In genomic region chr7:116286611-116287355, GRCm38 (mm10) we compare ENCODE assay signal across 10 mouse cellular contexts. TPM values are rescaled to one million over a fixed set of nuclear protein-coding genes. Genes with fewer than 3 reads are reported as not detected.
DNase-seq lines count a peak whose midpoint lies in the region; ATAC-seq and TF ChIP-seq lines count a peak whose summit lies in the region.
"Had no signal": no experiment of that assay in that cellular context is flagged by ENCODE, and none has a peak within 500 bp of the region (broad histone marks: within the 10 kb centered on the region; RNA-seq: fewer than 3 reads in every experiment).

No protein-coding gene starts in this region.

- H3K36me3 ChIP-seq in heart, embryonic 14.5 days (ENCODE audit: control insufficient read depth, insufficient read depth, low read length) = no peaks in the 10 kb centered on the region
- no peaks in the 10 kb centered on the region for H3K36me3 ChIP-seq in kidney, embryonic 16.5 days (ENCODE audit: insufficient read depth, low read length)
- no peaks in the 10 kb centered on the region for H3K36me3 ChIP-seq in liver, postnatal 0 days (replicated peaks; ENCODE audit: insufficient read depth, low read length)
- H3K36me3 ChIP-seq in forebrain, embryonic 11.5 days (ENCODE audit: control insufficient read depth, insufficient read depth, low read length) = no peaks in the 10 kb centered on the region
- H3K36me3 ChIP-seq: embryonic facial prominence, embryonic 12.5 days had no signal

- H3K9ac ChIP-seq in heart, embryonic 14.5 days (ENCODE audit: low read length) = no peak overlapping the region
- no peak overlapping the region for H3K9ac ChIP-seq in kidney, embryonic 16.5 days (replicated peaks; ENCODE audit: low read length)
- H3K9ac ChIP-seq in liver, postnatal 0 days (replicated peaks) = no peak overlapping the region
- H3K9ac ChIP-seq in forebrain, embryonic 11.5 days (ENCODE audit: low read length) = no peak overlapping the region
- H3K9ac ChIP-seq: embryonic facial prominence, embryonic 12.5 days had no signal

- H3K27ac ChIP-seq in heart, embryonic 14.5 days (replicated peaks in 1 of 2; ENCODE audit: control insufficient read depth in 1 of 2, insufficient read depth in 1 of 2, low read depth in 2 of 2, low read length in 2 of 2) = peak overlapping the region; percentile 70 to 82
- H3K27ac ChIP-seq in kidney, embryonic 16.5 days (ENCODE audit: low read length) = peak overlapping the region; percentile 37
- H3K27ac ChIP-seq in liver, postnatal 0 days (ENCODE audit: low read depth) = peak overlapping the region; percentile 44
- H3K27ac ChIP-seq in forebrain, embryonic 11.5 days (ENCODE audit: low read depth, low read length) = no peak overlapping the region
- H3K27ac ChIP-seq: embryonic facial prominence, embryonic 12.5 days had no signal

- H3K4me1 ChIP-seq in heart, embryonic 14.5 days (ENCODE audit: control insufficient read depth in 2 of 2, insufficient read depth in 2 of 2, low read length in 2 of 2) = peaks cover 32 to 34% of the 10 kb centered on the region in 2 experiments
- peaks cover 37% of the 10 kb centered on the region for H3K4me1 ChIP-seq in kidney, embryonic 16.5 days (ENCODE audit: insufficient read depth, low read length)
- H3K4me1 ChIP-seq in liver, postnatal 0 days (ENCODE audit: insufficient read depth) = peaks cover 51% of the 10 kb centered on the region
- H3K4me1 ChIP-seq in forebrain, embryonic 11.5 days (replicated peaks; ENCODE audit: control insufficient read depth, insufficient read depth, low read length) = peaks cover 15% of the 10 kb centered on the region
- H3K4me1 ChIP-seq: embryonic facial prominence, embryonic 12.5 days had no signal

- no peaks in the 10 kb centered on the region for H3K9me3 ChIP-seq in heart, embryonic 14.5 days (ENCODE audit: control insufficient read depth, low read length)
- H3K9me3 ChIP-seq in kidney, embryonic 16.5 days (ENCODE audit: low read length) = no peaks in the 10 kb centered on the region
- H3K9me3 ChIP-seq in liver, postnatal 0 days (ENCODE audit: low read length) = no peaks in the 10 kb centered on the region
- H3K9me3 ChIP-seq in forebrain, embryonic 11.5 days (ENCODE audit: control insufficient read depth, low read length) = no peaks in the 10 kb centered on the region
- H3K9me3 ChIP-seq: embryonic facial prominence, embryonic 12.5 days had no signal

- TF ChIP-seq CTCF in liver, postnatal 0 days (IDR thresholded peaks at IDR 0.05; ENCODE audit: low read depth) = no peak

- 39% methylated on average over 11 of the region's 11 CpGs for WGBS in heart, embryonic 14.5 days
- whole genome bisulfite sequencing in kidney, embryonic 16.5 days = 19% methylated on average over 11 of the region's 11 CpGs
- 50% methylated on average over 11 of the region's 11 CpGs for WGBS in liver, postnatal 0 days (ENCODE audit: insufficient replicate concordance)
- WGBS in forebrain, embryonic 11.5 days = 68% methylated on average over 11 of the region's 11 CpGs

- H3K4me2 ChIP-seq in heart, embryonic 14.5 days (ENCODE audit: low read length) = no peak overlapping the region
- no peak overlapping the region for H3K4me2 ChIP-seq in kidney, embryonic 16.5 days (replicated peaks; ENCODE audit: low read depth, low read length)
- no peak overlapping the region for H3K4me2 ChIP-seq in liver, postnatal 0 days (ENCODE audit: low read depth, low read length)
- no peak overlapping the region for H3K4me2 ChIP-seq in forebrain, embryonic 11.5 days (ENCODE audit: low read depth, low read length, severe bottlenecking)
- H3K4me2 ChIP-seq: embryonic facial prominence, embryonic 12.5 days had no signal

- no peak overlapping the region for H3K4me3 ChIP-seq in heart, embryonic 14.5 days (ENCODE audit: control insufficient read depth in 1 of 2, insufficient read depth in 1 of 2, low read depth in 1 of 2, low read length in 2 of 2)
- H3K4me3 ChIP-seq in kidney, embryonic 16.5 days (ENCODE audit: low read length) = no peak overlapping the region
- no peak overlapping the region for H3K4me3 ChIP-seq in liver, postnatal 0 days (ENCODE audit: low read depth, low read length)
- no peak overlapping the region for H3K4me3 ChIP-seq in forebrain, embryonic 11.5 days (ENCODE audit: low read depth, low read length)
- H3K4me3 ChIP-seq: embryonic facial prominence, embryonic 12.5 days had no signal

- intact Hi-C loops in heart, postnatal 36 days (cut with DNase I) = no loop called here

- DNase-seq in heart, postnatal 36 days = no peak
- DNase-seq in NIH3T3 (ENCODE audit: low read depth) = peak; percentile 64
- DNase-seq in liver, postnatal 0 days = no peak
- DNase-seq in layer of hippocampus, adult 8-10 months (ENCODE audit: low spot score in 2 of 2) = no peak
- no peak for DNase-seq in forebrain, embryonic 11.5 days (ENCODE audit: low spot score)
- DNase-seq in adrenal gland, adult 8-10 months = no peak

- no peak for TF ChIP-seq EP300 in liver, postnatal 0 days (IDR thresholded peaks at IDR 0.05; ENCODE audit: low read depth)

- H3K27me3 ChIP-seq in heart, embryonic 14.5 days (ENCODE audit: control insufficient read depth, insufficient read depth, low read length) = no peaks in the 10 kb centered on the region
- H3K27me3 ChIP-seq in kidney, embryonic 16.5 days (ENCODE audit: insufficient read depth, low read length) = no peaks in the 10 kb centered on the region
- no peaks in the 10 kb centered on the region for H3K27me3 ChIP-seq in liver, postnatal 0 days (ENCODE audit: insufficient read depth, low read length)
- no peaks in the 10 kb centered on the region for H3K27me3 ChIP-seq in forebrain, embryonic 11.5 days (ENCODE audit: control insufficient read depth, insufficient read depth, low read length)
- H3K27me3 ChIP-seq: CH12.LX; embryonic facial prominence, embryonic 12.5 days had no signal

- ATAC-seq in heart, embryonic 14.5 days (ENCODE audit: insufficient number of reproducible peaks, insufficient read depth, low FRiP score, low read depth) = no peak
- ATAC-seq in kidney, embryonic 16.5 days (ENCODE audit: low FRiP score, low TSS enrichment) = peak; percentile 57; the same call in 1 of the 2 replicates
- ATAC-seq in liver, postnatal 0 days = no peak
- no peak for ATAC-seq in forebrain, embryonic 11.5 days (replicated peaks; ENCODE audit: low FRiP score)

RNA-seq across cellular contexts. Expression of gene Plekha7, which starts 21.4 kb away (rescaled TPM):
- polyA plus RNA-seq in heart, embryonic 14.5 days (2014; fragmentation: Nextera tagmentation; extraction: Ambion mirVana) = 26.1 and 28.0 TPM in 2 replicates
- 1 to 10 TPM; 3.9 to 5.6 TPM for total RNA-seq in heart, postnatal 36 days (2021)
- 13.1 and 13.8 TPM in 2 replicates for polyA plus RNA-seq in kidney, embryonic 16.5 days (2015; fragmentation: Nextera tagmentation; extraction: Ambion mirVana)
- 1.5 and 1.8 TPM in 2 replicates for polyA plus RNA-seq in liver, postnatal 0 days (2015; fragmentation: Nextera tagmentation; extraction: Ambion mirVana)
- total RNA-seq in layer of hippocampus, adult 8-10 months (2022) = 10 to 100 TPM; 25.0 to 31.5 (median 26.4) TPM
- polyA plus RNA-seq in forebrain, embryonic 11.5 days (2014; fragmentation: Nextera tagmentation; extraction: Ambion mirVana) = 16.1 and 17.9 TPM in 2 replicates
- total RNA-seq in adrenal gland, adult 8-10 months (2022) = 10 to 100 TPM; 13.4 to 34.3 (median 26.8) TPM

RNA-seq across cellular contexts. Expression of gene Rps13, which starts 47.2 kb away (rescaled TPM):
- polyA plus RNA-seq in heart, embryonic 14.5 days (2014; fragmentation: Nextera tagmentation; extraction: Ambion mirVana) = 624 and 675 TPM in 2 replicates
- 100 to 1,000 TPM; 313 to 343 TPM for total RNA-seq in heart, postnatal 36 days (2021)
- polyA plus RNA-seq in kidney, embryonic 16.5 days (2015; fragmentation: Nextera tagmentation; extraction: Ambion mirVana) = 644 and 729 TPM in 2 replicates
- 425 and 427 TPM in 2 replicates for polyA plus RNA-seq in liver, postnatal 0 days (2015; fragmentation: Nextera tagmentation; extraction: Ambion mirVana)
- 100 to 1,000 TPM; 196 to 267 (median 243) TPM for total RNA-seq in layer of hippocampus, adult 8-10 months (2022)
- polyA plus RNA-seq in forebrain, embryonic 11.5 days (2014; fragmentation: Nextera tagmentation; extraction: Ambion mirVana) = 691 and 697 TPM in 2 replicates
- 100 to 1,000 TPM; 356 to 474 (median 418) TPM for total RNA-seq in adrenal gland, adult 8-10 months (2022)
